Mouse (Mus musculus): ENCODE results near the gene Gchfr.

Gchfr gene

DNA sequence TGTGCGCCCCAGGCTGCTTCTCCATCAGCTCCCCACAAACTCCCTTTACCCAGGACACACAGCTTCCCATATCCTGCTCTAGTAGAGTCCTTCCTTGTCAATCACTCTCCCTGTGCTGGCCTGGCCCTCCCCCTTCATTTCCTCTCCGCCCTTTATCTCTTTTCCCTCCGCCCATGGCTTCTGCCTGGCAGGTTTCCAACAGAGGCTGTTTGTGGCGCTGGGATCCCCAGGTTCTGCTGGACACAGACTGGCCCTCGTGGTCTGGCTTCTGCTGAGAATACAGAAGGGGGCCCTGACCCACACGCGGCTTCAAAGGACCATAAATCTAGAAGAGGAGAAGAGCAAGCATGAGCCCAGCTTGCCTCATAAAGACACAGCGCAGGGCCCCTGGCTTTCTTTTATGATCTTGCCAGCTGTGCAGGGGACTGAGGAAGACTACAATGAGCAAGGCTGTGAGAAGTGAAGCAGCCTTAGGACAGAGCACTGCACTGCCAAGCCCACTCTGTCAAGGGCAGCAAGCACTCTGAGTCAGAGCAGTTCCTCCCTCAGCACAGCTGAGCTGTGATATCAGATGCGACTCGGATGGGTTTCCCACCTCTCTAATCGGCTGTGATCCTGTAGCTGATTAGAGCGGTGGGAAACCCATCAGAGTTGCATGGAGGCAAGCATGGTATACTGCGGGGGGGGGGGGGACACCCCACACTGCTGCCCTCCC is 5.4 kb downstream of the Gchfr start:
- in situ Hi-C loops (cut with MboI; ENCODE audit: low sequenced_read_pairs): no loop called here

DNA sequence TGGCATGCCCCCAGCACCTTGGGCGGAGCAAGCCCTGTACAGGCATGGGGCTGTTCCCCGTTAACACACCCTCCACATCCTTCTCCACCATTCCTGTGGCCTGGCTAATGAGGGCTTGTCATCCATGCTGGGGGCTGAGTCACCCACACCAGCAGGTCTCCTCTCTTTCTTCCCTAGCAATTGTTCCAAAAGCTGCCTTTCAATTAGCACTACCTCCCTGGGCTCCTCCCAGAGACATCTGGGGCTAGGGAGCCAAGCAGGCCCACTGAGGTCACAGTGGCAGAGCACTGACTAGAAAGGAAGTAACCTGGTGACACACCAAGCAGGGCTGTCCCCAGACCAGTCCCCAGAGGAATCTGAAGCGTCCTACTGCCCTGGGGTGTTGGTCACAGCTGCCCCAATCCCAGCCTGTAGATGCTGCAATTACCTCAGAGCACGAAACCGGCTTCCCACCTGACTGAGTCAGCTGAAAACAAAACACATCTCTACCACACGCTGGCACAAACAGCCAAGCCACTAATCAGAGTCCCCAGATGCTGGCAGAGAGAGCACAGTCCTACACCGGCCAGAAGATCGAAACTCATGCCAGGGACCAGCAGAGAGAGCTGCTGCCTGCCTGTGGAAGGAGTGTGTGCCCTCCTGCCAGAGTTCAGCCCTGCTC is 6.5 kb downstream of the Gchfr start, which contains the start of gene Gm14137:
TSS of gene Gm14137 (plus strand) at position 519 of the 661 bp plus-strand sequence.
- in situ Hi-C loops (cut with MboI; ENCODE audit: low sequenced_read_pairs): no loop called here

DNA sequence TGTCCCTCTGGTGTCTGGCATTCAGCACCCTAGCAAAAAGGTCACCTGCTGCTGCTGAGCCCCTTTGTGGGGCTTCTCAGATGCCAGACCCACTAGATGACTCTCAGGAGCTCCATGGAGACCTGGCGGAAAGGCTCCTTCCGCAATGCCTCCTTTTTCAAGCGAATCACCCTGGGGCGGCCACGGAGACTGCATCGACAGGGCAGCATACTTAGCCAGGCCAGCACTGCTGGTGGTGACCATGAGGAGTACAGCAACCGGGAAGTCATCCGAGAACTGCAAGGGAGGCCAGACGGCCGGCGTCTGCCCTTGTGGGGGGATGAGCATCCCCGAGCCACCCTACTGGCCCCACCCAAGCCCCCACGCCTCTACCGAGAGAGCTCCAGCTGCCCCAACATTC is 7.3 kb downstream of the Gchfr start:
- in situ Hi-C loops (cut with MboI; ENCODE audit: low sequenced_read_pairs): loop anchor here (25.0 kb wide), 1 partner anchor 538 kb away; no protein-coding TSS in a partner anchor

DNA sequence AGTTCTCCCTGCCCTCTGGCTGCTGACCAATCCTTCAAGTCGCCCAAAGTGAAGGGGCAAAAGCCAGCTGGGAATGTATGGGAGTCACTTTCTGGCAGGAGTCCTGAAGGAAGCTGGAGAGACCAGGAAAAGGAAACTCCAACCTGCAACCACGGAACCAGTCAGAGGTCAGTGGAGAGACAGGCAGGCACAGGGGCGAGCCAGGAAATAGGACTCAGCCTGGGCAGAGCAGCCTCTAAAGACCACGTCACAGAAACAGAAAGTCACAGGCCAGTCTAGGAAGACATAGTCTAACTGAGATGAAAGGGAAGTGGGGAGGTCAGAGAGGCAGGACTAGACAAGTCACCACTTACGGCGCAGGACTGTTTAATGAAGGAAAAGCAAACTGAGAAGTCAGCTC is 8.0 kb downstream of the Gchfr start:
- in situ Hi-C loops (cut with MboI; ENCODE audit: low sequenced_read_pairs): loop anchor here (25.0 kb wide), 1 partner anchor 538 kb away; no protein-coding TSS in a partner anchor

GRCm38 (mm10) chr2:119176761-119177160 is 9.2 kb downstream of the Gchfr start:
- in situ Hi-C loops (cut with MboI; ENCODE audit: low sequenced_read_pairs): loop anchor here (25.0 kb wide), 1 partner anchor 539 kb away; no protein-coding TSS in a partner anchor

- in situ Hi-C loops (cut with MboI; ENCODE audit: low sequenced_read_pairs): loop anchor here (25.0 kb wide), 1 partner anchor 540 kb away; no protein-coding TSS in a partner anchor
Observed at GRCm38 (mm10) chr2:119177384-119177939, 9.9 kb downstream of the Gchfr start.

GRCm38 (mm10) chr2:119182914-119183313 is 15.3 kb downstream of the Gchfr start:
- in situ Hi-C loops (cut with MboI; ENCODE audit: low sequenced_read_pairs): loop anchor here (25.0 kb wide), 1 partner anchor 546 kb away; no protein-coding TSS in a partner anchor

GRCm38 (mm10) chr2:119189029-119189710 is 21.6 kb downstream of the Gchfr start:
- in situ Hi-C loops (cut with MboI; ENCODE audit: low sequenced_read_pairs): loop anchor here (25.0 kb wide), 1 partner anchor 552 kb away; no protein-coding TSS in a partner anchor

- in situ Hi-C loops (cut with MboI; ENCODE audit: low sequenced_read_pairs): loop anchor here (25.0 kb wide), 1 partner anchor 554 kb away; no protein-coding TSS in a partner anchor
Observed at GRCm38 (mm10) chr2:119190969-119191368, 23.4 kb downstream of the Gchfr start.

GRCm38 (mm10) chr2:119194140-119194539 is 26.6 kb downstream of the Gchfr start:
- in situ Hi-C loops (cut with MboI; ENCODE audit: low sequenced_read_pairs): loop anchor here (25.0 kb wide), 1 partner anchor 557 kb away; no protein-coding TSS in a partner anchor

DNA sequence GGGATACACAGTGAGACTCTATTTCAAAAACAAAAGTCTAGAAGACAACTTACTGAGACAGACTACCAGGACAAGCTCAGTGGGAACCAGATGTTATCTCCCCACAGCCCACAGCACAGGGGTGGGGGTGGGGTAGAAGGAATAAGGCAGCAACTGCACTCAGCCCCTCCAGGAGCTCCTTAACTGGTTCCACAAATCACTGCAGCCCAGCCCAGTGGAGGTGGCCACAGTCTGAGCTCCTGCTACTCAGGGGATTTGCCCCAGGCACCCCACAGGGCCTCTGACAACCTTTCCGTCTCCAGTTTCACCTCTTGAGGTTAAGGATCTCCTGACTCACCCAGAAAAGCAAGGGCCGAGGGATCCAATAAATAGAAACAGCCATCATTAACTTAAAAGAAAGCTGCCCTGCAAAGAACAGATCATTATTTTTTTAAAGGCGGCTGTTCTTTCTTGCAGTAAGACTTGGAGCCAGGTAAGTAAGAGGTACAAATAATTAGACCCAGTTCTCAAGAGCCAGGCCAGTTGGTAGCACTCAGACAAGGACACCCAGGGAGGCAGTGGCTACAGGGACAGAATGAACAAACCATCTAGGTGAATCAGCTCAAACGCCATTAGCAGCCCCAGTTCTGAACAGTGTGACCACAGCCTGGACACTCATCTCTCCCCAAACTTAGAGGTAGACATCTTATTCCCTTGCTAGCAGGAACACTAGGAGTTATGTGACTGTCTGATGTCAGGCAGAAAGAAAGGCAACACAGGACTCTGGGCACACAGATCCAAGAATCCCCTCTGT is 28.9 kb downstream of the Gchfr start:
- in situ Hi-C loops (cut with MboI; ENCODE audit: low sequenced_read_pairs): loop anchor here (25.0 kb wide), 1 partner anchor 559 kb away; no protein-coding TSS in a partner anchor

DNA sequence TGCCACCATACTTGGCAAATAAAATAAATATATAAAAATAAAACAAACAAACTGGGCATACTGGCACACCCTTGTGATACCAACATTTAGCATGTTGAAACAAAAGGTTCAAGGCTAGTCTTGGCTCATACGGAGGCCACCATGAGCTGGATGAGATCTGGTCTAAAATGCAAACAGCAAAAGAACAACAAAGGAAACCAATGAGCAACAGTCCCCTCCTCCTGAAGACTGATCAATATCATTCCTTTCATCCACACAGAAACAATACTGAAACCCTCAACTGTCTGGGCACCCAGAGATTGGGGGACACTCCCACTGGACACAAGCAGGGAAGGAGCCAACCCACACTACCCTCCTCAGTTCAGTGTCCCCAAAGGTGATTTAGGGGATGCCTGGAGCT is 29.9 kb downstream of the Gchfr start:
- in situ Hi-C loops (cut with MboI; ENCODE audit: low sequenced_read_pairs): loop anchor here (25.0 kb wide), 1 partner anchor 560 kb away; no protein-coding TSS in a partner anchor

GRCm38 (mm10) chr2:119198049-119198448 is 30.5 kb downstream of the Gchfr start:
- in situ Hi-C loops (cut with MboI; ENCODE audit: low sequenced_read_pairs): loop anchor here (25.0 kb wide), 1 partner anchor 561 kb away; no protein-coding TSS in a partner anchor

DNA sequence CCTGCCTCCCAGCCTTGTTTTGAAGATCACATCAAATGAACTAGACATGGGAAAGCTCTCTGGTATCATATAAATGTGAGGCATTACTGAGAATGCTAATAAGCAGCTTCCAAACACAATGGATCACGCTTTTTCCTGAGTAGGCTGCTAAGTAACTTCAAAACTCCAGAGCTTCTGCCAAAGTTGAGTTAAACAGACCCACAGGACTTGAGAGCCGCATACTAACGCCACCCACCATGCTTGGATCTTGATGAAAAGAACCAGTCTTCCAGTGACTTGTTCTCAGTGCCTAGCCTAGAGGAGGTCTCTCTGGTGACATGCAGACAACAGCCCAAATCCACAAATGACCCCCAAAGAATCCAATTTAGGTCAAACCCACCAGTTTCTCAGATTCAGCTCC is 31.4 kb downstream of the Gchfr start:
- in situ Hi-C loops (cut with MboI; ENCODE audit: low sequenced_read_pairs): loop anchor here (25.0 kb wide), 1 partner anchor 562 kb away; no protein-coding TSS in a partner anchor

- in situ Hi-C loops (cut with MboI; ENCODE audit: low sequenced_read_pairs): no loop called here
Observed at GRCm38 (mm10) chr2:119202914-119203453, 35.4 kb downstream of the Gchfr start.

DNA sequence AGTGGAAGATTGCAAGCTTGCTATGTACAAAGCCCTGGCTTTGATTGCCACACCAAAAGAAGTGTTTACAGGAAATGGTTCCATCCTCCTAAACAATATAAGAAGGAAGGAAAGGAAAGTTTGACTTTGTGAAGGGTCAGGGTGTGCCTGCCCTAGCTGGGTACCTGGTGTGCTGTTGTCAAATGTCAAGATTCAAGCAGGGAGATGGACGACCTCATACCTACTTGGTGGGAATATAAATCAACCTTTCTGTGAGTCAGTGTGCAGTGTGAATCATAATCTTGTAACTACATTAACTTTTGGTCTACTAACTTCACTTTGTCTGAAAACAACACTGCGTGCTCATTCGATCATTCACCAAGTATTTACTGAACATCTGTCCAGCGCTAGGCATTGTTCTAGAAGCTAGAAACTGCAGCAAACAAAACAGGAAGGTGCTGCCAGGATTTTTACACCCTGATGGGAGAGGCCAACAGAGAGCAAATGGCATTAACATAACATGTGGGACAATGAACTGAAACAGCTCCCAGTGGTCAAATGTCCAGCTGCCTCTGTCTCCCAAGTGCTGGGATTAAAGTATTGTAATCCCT is 36.4 kb downstream of the Gchfr start:
- in situ Hi-C loops (cut with MboI; ENCODE audit: low sequenced_read_pairs): no loop called here

GRCm38 (mm10) chr2:119207961-119208343 is 40.4 kb downstream of the Gchfr start:
- in situ Hi-C loops (cut with MboI; ENCODE audit: low sequenced_read_pairs): no loop called here

GRCm38 (mm10) chr2:119208344-119209175 is 41.0 kb downstream of the Gchfr start, which contains the start of the genes Zfyve19 and Dnajc17:
Zfyve19 (plus strand) TSS chr2:119208617.
Dnajc17 (minus strand) TSS chr2:119208795.
- in situ Hi-C loops (cut with MboI; ENCODE audit: low sequenced_read_pairs): no loop called here

All from CH12F3 (cell line).